ENCODE assay signal across 8 mouse cellular contexts in the genomic region with DNA sequence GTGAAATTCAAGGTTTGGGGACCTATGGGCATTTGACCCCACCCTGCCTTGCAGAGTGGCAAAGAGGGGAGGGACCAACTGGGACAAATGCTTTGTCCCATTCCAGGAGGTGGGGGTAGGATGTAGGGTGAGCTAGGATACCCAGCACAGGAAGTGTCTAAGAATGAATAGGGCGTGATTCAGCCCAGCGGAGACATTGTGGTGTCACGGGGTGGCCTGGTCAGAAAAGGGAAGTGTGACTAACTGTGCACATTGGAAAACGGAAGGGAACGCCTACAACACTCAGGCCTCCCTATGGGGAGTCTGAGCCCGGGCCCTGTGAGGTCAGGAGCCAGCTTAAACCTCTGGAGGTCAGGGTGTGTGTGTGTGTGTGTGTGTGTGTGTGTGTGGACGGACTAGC. TPM values are rescaled to one million over a fixed set of nuclear protein-coding genes. Genes with fewer than 3 reads are reported as not detected.
DNase-seq lines count a peak whose midpoint lies in the region; ATAC-seq and TF ChIP-seq lines count a peak whose summit lies in the region.
"Had no signal": no experiment of that assay in that cellular context is flagged by ENCODE, and none has a peak within 500 bp of the region (broad histone marks: within the 10 kb centered on the region; RNA-seq: fewer than 3 reads in every experiment).

No protein-coding gene starts in this region.

- in situ Hi-C loops in ES-E14 (cut with MboI; ENCODE audit: low sequenced_read_pairs in 2 of 2, unreplicated experiment in 2 of 2) = no loop called here

- peak overlapping the region in 1 of 2 experiments; percentile 14; a peak in 1 of 4 replicates for H3K4me3 ChIP-seq in ES-E14 (ENCODE audit: insufficient read depth in 1 of 2, low read depth in 1 of 2, low read length in 2 of 2, poor library complexity in 1 of 2, severe bottlenecking in 1 of 2)
- no peak overlapping the region for H3K4me3 ChIP-seq in heart, embryonic 16.5 days (ENCODE audit: low read length)
- H3K4me3 ChIP-seq in lung, embryonic 14.5 days (ENCODE audit: low read depth, low read length) = no peak overlapping the region
- H3K4me3 ChIP-seq: neural tube, embryonic 12.5 days had no signal

- WGBS in heart, embryonic 16.5 days = 65% methylated on average over 7 of the region's 7 CpGs
- WGBS in lung, embryonic 14.5 days = 75% methylated on average over 7 of the region's 7 CpGs

- peak overlapping the region; percentile 13; the same call in 1 of the 2 replicates for H3K9ac ChIP-seq in ES-E14 (ENCODE audit: insufficient read depth, low read depth, low read length, poor library complexity, severe bottlenecking)
- H3K9ac ChIP-seq in heart, embryonic 16.5 days (ENCODE audit: low read length) = no peak overlapping the region
- H3K9ac ChIP-seq in lung, embryonic 14.5 days = no peak overlapping the region
- H3K9ac ChIP-seq: neural tube, embryonic 12.5 days had no signal

- H3K27me3 ChIP-seq in heart, embryonic 16.5 days (ENCODE audit: control insufficient read depth, insufficient read depth, low read length) = no peaks in the 10 kb centered on the region
- H3K27me3 ChIP-seq in lung, embryonic 14.5 days (ENCODE audit: insufficient read depth, low read length) = 0 out of 2 replicates have a peak, but pooled peaks cover 3% of the 10 kb centered on the region

- ATAC-seq in heart, embryonic 16.5 days (replicated peaks; ENCODE audit: extremely low read depth, insufficient read depth, low FRiP score) = peak; percentile 54
- ATAC-seq in lung, embryonic 14.5 days (ENCODE audit: insufficient read depth) = peak; percentile 43

- peak overlapping the region; percentile 34; the same call in 1 of the 2 replicates for H3K27ac ChIP-seq in ES-E14 (ENCODE audit: insufficient read depth, low read depth, low read length, poor library complexity, severe bottlenecking)
- H3K27ac ChIP-seq in heart, embryonic 16.5 days (ENCODE audit: low read length) = peak overlapping the region; percentile 70
- no peak overlapping the region for H3K27ac ChIP-seq in lung, embryonic 14.5 days (ENCODE audit: low read depth)
- H3K27ac ChIP-seq: neural tube, embryonic 12.5 days had no signal

- H3K4me1 ChIP-seq in ES-E14 (ENCODE audit: control insufficient read depth in 2 of 2, insufficient read depth in 2 of 2, low read length in 2 of 2, poor library complexity in 1 of 2) = peaks cover 7 to 32% of the 10 kb centered on the region in 2 experiments; a peak in 3 of 4 replicates
- peaks cover 28% of the 10 kb centered on the region for H3K4me1 ChIP-seq in heart, embryonic 16.5 days (ENCODE audit: control insufficient read depth, insufficient read depth, low read length)
- H3K4me1 ChIP-seq in lung, embryonic 14.5 days (ENCODE audit: insufficient read depth) = peaks cover 20% of the 10 kb centered on the region

- H3K4me2 ChIP-seq in heart, embryonic 16.5 days (ENCODE audit: low read depth, low read length) = no peak overlapping the region
- H3K4me2 ChIP-seq in lung, embryonic 14.5 days = no peak overlapping the region
- H3K4me2 ChIP-seq: neural tube, embryonic 12.5 days had no signal

- no peak for TF ChIP-seq CTCF in lung, embryonic 14.5 days (IDR thresholded peaks at IDR 0.05; ENCODE audit: low read depth)

- H3K9me3 ChIP-seq in ES-E14 (ENCODE audit: control insufficient read depth, insufficient read depth, low read depth, low read length) = no peaks in the 10 kb centered on the region
- H3K9me3 ChIP-seq in heart, embryonic 16.5 days (replicated peaks; ENCODE audit: control insufficient read depth, low read length) = no peaks in the 10 kb centered on the region
- no peaks in the 10 kb centered on the region for H3K9me3 ChIP-seq in lung, embryonic 14.5 days (ENCODE audit: low read depth, low read length)
- H3K9me3 ChIP-seq: neural tube, embryonic 12.5 days had no signal

- DNase-seq in B cell, adult 2 months = peak; percentile 38 to 43
- DNase-seq in ES-E14 (ENCODE audit: low read depth, low spot score) = peak; percentile 48
- peak; percentile 63 for DNase-seq in lung, embryonic 14.5 days
- no peak for DNase-seq in cerebellum, adult 9-10 months
- DNase-seq in thymus, adult 18-20 months = no peak
- DNase-seq in ovary, postnatal 36 days (ENCODE audit: low spot score) = no peak

- H3K36me3 ChIP-seq in ES-E14 (ENCODE audit: control insufficient read depth, insufficient read depth, low read length, poor library complexity, severe bottlenecking) = no peaks in the 10 kb centered on the region
- peaks cover 6% of the 10 kb centered on the region; the same call in 1 of the 2 replicates for H3K36me3 ChIP-seq in heart, embryonic 16.5 days (ENCODE audit: control insufficient read depth, insufficient read depth)
- no peaks in the 10 kb centered on the region for H3K36me3 ChIP-seq in lung, embryonic 14.5 days (ENCODE audit: insufficient read depth)
- H3K36me3 ChIP-seq: neural tube, embryonic 12.5 days had no signal

TF ChIP-seq in ES-E14, 5 proteins besides CTCF, POLR2A, EP300 and RAD21:
- TF ChIP-seq ZNF384 (IDR thresholded peaks at IDR 0.05; ENCODE audit: low read depth, low read length) = no peak
- no peak for TF ChIP-seq ZC3H11A (IDR thresholded peaks at IDR 0.05; ENCODE audit: borderline replicate concordance, low read depth, low read length)
- TF ChIP-seq HCFC1 (IDR thresholded peaks at IDR 0.05; ENCODE audit: borderline replicate concordance, insufficient read depth, low read length) = no peak
- TF ChIP-seq CHD2 (IDR thresholded peaks at IDR 0.05; ENCODE audit: low read depth, low read length) = no peak
- TF ChIP-seq MAFK (IDR thresholded peaks at IDR 0.05; ENCODE audit: insufficient read depth, low read depth, low read length) = no peak
TF ChIP-seq in ES-E14: peak in this region for 0.

RNA-seq across cellular contexts. Expression of gene Parvb, which starts 3.8 kb away (rescaled TPM):
- total RNA-seq in ES-E14 (2012; rRNA removed) = 10.8 and 18.6 TPM in 2 replicates
- polyA plus RNA-seq in heart, embryonic 16.5 days (2015; fragmentation: Nextera tagmentation; extraction: Ambion mirVana) = 13.2 and 15.5 TPM in 2 replicates
- 5.3 and 5.4 TPM in 2 replicates for polyA plus RNA-seq in lung, embryonic 14.5 days (2014; fragmentation: Nextera tagmentation; extraction: Ambion mirVana)

RNA-seq across cellular contexts. Expression of gene Samm50, which starts 43.6 kb away (rescaled TPM):
- 107 TPM in 2 replicates for total RNA-seq in ES-E14 (2012; rRNA removed)
- 139 and 159 TPM in 2 replicates for polyA plus RNA-seq in heart, embryonic 16.5 days (2015; fragmentation: Nextera tagmentation; extraction: Ambion mirVana)
- polyA plus RNA-seq in lung, embryonic 14.5 days (2014; fragmentation: Nextera tagmentation; extraction: Ambion mirVana) = 78.4 and 80.1 TPM in 2 replicates

Comparison
In these comparisons a context has a peak if more than half of its experiments do, and no peak if none do; other contexts are left out.
1. DNase-seq: peak in B cell, adult 2 months (2 of 2), ES-E14 (single experiment) and lung, embryonic 14.5 days (single experiment); none in cerebellum, adult 9-10 months (single experiment), thymus, adult 18-20 months (0 of 2) and ovary, postnatal 36 days (single experiment).